Mouse (Mus musculus): Measurements from ENCODE around the gene Vnn3.

DNA sequence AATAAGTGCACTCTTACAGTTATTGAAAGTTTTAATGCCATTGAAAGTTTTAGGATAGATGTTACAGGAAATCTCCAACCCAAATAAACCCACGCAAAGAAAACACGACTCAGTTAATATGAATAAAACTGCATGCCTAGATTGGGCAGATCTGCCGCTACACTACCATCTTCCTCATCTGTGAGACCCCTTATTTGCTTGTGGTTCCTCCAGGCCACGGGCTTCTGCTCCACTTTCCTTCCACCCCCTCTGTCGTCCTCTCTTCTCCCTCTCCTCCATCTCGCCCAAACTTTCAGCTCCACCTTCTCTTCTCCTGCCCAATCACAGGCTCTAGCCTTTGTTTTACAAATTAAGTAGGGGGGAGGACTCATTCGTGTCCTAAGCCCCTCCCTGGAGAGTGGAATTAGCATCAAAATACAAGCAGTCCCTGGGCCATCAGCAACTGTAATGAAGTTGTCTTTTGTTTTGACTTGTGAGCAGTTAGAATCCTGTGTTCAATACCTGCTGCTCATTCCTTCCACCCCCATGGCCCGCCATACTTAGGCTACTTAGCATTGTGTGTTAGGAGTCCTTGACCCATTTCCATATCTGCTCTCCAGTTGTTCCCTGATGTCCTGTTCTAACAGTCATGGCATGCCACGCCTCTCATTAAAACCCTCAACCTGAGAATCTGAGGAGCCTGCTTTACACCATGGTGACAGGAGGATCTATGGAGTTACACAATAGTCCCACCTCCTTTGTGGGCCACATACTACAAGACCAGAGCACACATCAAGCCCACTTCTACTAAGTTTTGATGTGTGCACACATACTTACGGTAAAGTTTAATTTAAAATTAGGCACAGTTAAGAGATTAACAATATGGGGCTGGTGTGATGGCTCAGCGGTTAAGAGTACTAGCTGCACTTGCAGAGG lies 38.2 kb upstream of the Vnn3 start:
- TF ChIP-seq CTCF (conservative IDR thresholded peaks at IDR 0.05; ENCODE audit: insufficient read depth, insufficient read length, low read depth, low read length) (no peak), POLR2A (IDR thresholded peaks at IDR 0.05; ENCODE audit: low read depth, low read length) (no peak)
